Mouse (Mus musculus) adrenal gland, adult 2 months (tissue): ENCODE results near the gene Olfr648. TPM values are rescaled to one million over a fixed set of nuclear protein-coding genes. Genes with fewer than 3 reads are reported as not detected.
A peak's percentile ranks its signal among the peaks of the same experiment; 100 is the strongest.

ENCODE experiments used
- DNase-seq: peaks from one replicate; pipeline ENCODE4 v3.0.0; 2021
- long read RNA-seq: library from polyadenylated mRNA; stranded (forward); transcript quantifications from one replicate; pipeline ENCODE4 v2.0.0, GENCODE M21; 2021
- polyA plus RNA-seq: library from polyadenylated mRNA; depleted of rRNA; stranded (reverse); fragments of >200 nt; gene quantifications from 2 replicates; pipeline ENCODE4 v1.2.3, GENCODE M21; 2012; rRNA removed
- total RNA-seq, 2 experiments: library from RNA; stranded (reverse); gene quantifications; 2 replicates each; pipeline ENCODE4 v1.2.3; 2021

Olfr648 gene
- total RNA-seq (not detected), polyA plus RNA-seq (0.04 TPM in 1 of 2 replicates, not detected in the other)
- long read RNA-seq: 0 reads

- no peak for DNase-seq
Measured at GRCm38 (mm10) chr7:104183292-104183691, at the start of gene Olfr648. Olfr648 (minus strand) TSS chr7:104183392.

GRCm38 (mm10) chr7:104231203-104231602 lies 48.0 kb upstream of the Olfr648 start:
- peak; percentile 19 for DNase-seq

- DNase-seq: peak; percentile 93
Measured at GRCm38 (mm10) chr7:104218701-104219569, 35.7 kb upstream of the Olfr648 start, which contains the start of gene Trim6. Trim6 (plus strand) TSS chr7:104218793.

GRCm38 (mm10) chr7:104217881-104218280 lies 34.7 kb upstream of the Olfr648 start:
- DNase-seq: no peak

- no peak for DNase-seq
Measured at GRCm38 (mm10) chr7:104216011-104216535, 32.9 kb upstream of the Olfr648 start.

- no peak for DNase-seq
Measured at GRCm38 (mm10) chr7:104206197-104206596, 23.0 kb upstream of the Olfr648 start.

GRCm38 (mm10) chr7:104199822-104200221 lies 16.6 kb upstream of the Olfr648 start:
- peak; percentile 68 for DNase-seq

GRCm38 (mm10) chr7:104195885-104196284 lies 12.7 kb upstream of the Olfr648 start, which contains the start of gene Olfr649:
Olfr649 (minus strand) TSS chr7:104195985.
- no peak for DNase-seq

GRCm38 (mm10) chr7:104191275-104191674 lies 8.1 kb upstream of the Olfr648 start:
- DNase-seq: no peak

GRCm38 (mm10) chr7:104179074-104179473 lies 4.1 kb downstream of the Olfr648 start:
- DNase-seq: no peak

GRCm38 (mm10) chr7:104178422-104179054 lies 4.7 kb downstream of the Olfr648 start:
- DNase-seq: no peak

- DNase-seq: no peak
Measured at GRCm38 (mm10) chr7:104175085-104175484, 8.1 kb downstream of the Olfr648 start.

GRCm38 (mm10) chr7:104169634-104170204 lies 13.5 kb downstream of the Olfr648 start:
- no peak for DNase-seq

GRCm38 (mm10) chr7:104167105-104167504 lies 16.1 kb downstream of the Olfr648 start:
- DNase-seq: no peak

- no peak for DNase-seq
Measured at GRCm38 (mm10) chr7:104150456-104150855, 32.7 kb downstream of the Olfr648 start, which contains the start of gene Ubqlnl. Ubqlnl (minus strand) TSS chr7:104150556.

GRCm38 (mm10) chr7:104143179-104143578 lies 40.0 kb downstream of the Olfr648 start, which contains the start of gene Ubqln3:
Ubqln3 (minus strand) TSS chr7:104143279.
- no peak for DNase-seq

GRCm38 (mm10) chr7:104137305-104137704 lies 45.9 kb downstream of the Olfr648 start, which contains the start of gene Olfr643:
Olfr643 (minus strand) TSS chr7:104137405.
- no peak for DNase-seq

GRCm38 (mm10) chr7:104129726-104130125 lies 53.5 kb downstream of the Olfr648 start, which contains the start of gene Ubqln5:
Ubqln5 (minus strand) TSS chr7:104129826.
- DNase-seq: no peak
